Mouse (Mus musculus) left cerebral cortex, adult 18-20 months (tissue): ENCODE measurements at regions not wholly inside any gene's neighbourhood (a gene's known extent, or its start where the extent isn't known, plus 50 kb on each side); places are given as distances from the start of the nearest gene placed in this dataset.

Source experiments
- microRNA-seq, 2 experiments: library from miRNA; unstranded; fragments of <30 nt; microRNA quantifications; one replicate each; pipeline ENCODE4 v1.2.0; 2021

Small RNA genes lying in the stretch of these regions (microRNA-seq; reads per million reads assigned to microRNA genes)
- 0 reads per million in 2 experiments for gene Gm22234
- gene Gm25297, result 0 reads per million in 2 experiments
